Mouse (Mus musculus): Measurements from ENCODE around the gene Pde4d. TPM values are rescaled to one million over a fixed set of nuclear protein-coding genes. Genes with fewer than 3 reads are reported as not detected.
A peak's percentile ranks its signal among the peaks of the same experiment; 100 is the strongest.
"Not testable (repeated sequence)": the region's sequence is repeated elsewhere in the genome, so short reads cannot be mapped to it uniquely, and the experiment has no call there.

The Pde4d gene
- polyA plus RNA-seq, 1 experiment from 2014 or later: 16.7 TPM

GRCm38 (mm10) chr13:109891194-109891909 lies 1441.6 kb downstream of the Pde4d start:
- no peak overlapping the region for H3K9ac ChIP-seq
- no peak overlapping the region for H3K4me2 ChIP-seq
- no peak overlapping the region for H3K27ac ChIP-seq
- H3K27me3 ChIP-seq: no peaks in the 10 kb centered on the region
- H3K4me1 ChIP-seq: no peaks in the 10 kb centered on the region
- H3K9me3 ChIP-seq (replicated peaks): no peaks in the 10 kb centered on the region
- H3K4me3 ChIP-seq (replicated peaks): no peak overlapping the region
- 79% methylated on average over 6 of the region's 6 CpGs for WGBS
- no peak for ATAC-seq (replicated peaks; ENCODE audit: low FRiP score)
- no peaks in the 10 kb centered on the region for H3K36me3 ChIP-seq

GRCm38 (mm10) chr13:109891910-109892265 lies 1442.1 kb downstream of the Pde4d start:
- H3K27me3 ChIP-seq: no peaks in the 10 kb centered on the region
- no peaks in the 10 kb centered on the region for H3K36me3 ChIP-seq
- H3K9ac ChIP-seq: no peak overlapping the region
- H3K4me3 ChIP-seq (replicated peaks): no peak overlapping the region
- H3K9me3 ChIP-seq (replicated peaks): no peaks in the 10 kb centered on the region
- no peak for ATAC-seq (replicated peaks; ENCODE audit: low FRiP score)
- no peaks in the 10 kb centered on the region for H3K4me1 ChIP-seq
- no peak overlapping the region for H3K4me2 ChIP-seq
- no peak overlapping the region for H3K27ac ChIP-seq
- WGBS: 59% methylated on average over 4 of the region's 4 CpGs

GRCm38 (mm10) chr13:109899442-109900428 lies 1450.0 kb downstream of the Pde4d start:
- no peak overlapping the region for H3K9ac ChIP-seq
- H3K4me3 ChIP-seq (replicated peaks): no peak overlapping the region
- H3K27me3 ChIP-seq: peaks cover 15% of the 10 kb centered on the region; the same call in 1 of the 2 replicates
- WGBS: 73% methylated on average over 14 of the region's 14 CpGs
- H3K36me3 ChIP-seq: no peaks in the 10 kb centered on the region
- H3K9me3 ChIP-seq (replicated peaks): no peaks in the 10 kb centered on the region
- H3K27ac ChIP-seq: no peak overlapping the region
- no peak for ATAC-seq (replicated peaks; ENCODE audit: low FRiP score)
- peaks cover 16% of the 10 kb centered on the region for H3K4me1 ChIP-seq
- H3K4me2 ChIP-seq: no peak overlapping the region

GRCm38 (mm10) chr13:109901811-109902210 lies 1452.1 kb downstream of the Pde4d start:
- peaks cover 15% of the 10 kb centered on the region; the same call in 1 of the 2 replicates for H3K27me3 ChIP-seq
- 73% methylated on average over 5 of the region's 5 CpGs for WGBS
- no peak overlapping the region for H3K27ac ChIP-seq
- no peak overlapping the region; the same call in 1 of the 2 replicates for H3K9ac ChIP-seq
- no peaks in the 10 kb centered on the region for H3K9me3 ChIP-seq (replicated peaks)
- peaks cover 16% of the 10 kb centered on the region for H3K4me1 ChIP-seq
- H3K4me3 ChIP-seq (replicated peaks): peak overlapping the region; percentile 80; the same call in 1 of the 2 replicates
- no peak for ATAC-seq (replicated peaks; ENCODE audit: low FRiP score)
- no peaks in the 10 kb centered on the region for H3K36me3 ChIP-seq
- peak overlapping the region; percentile 97 for H3K4me2 ChIP-seq

GRCm38 (mm10) chr13:109902460-109902854 lies 1452.7 kb downstream of the Pde4d start:
- H3K9me3 ChIP-seq (replicated peaks); H3K36me3 ChIP-seq: not testable (repeated sequence)
- H3K4me2 ChIP-seq: peak overlapping the region; percentile 97
- peak overlapping the region; percentile 80 for H3K4me3 ChIP-seq (replicated peaks)
- 0% methylated on average over 28 of the region's 28 CpGs for WGBS
- H3K27ac ChIP-seq: peak overlapping the region; percentile 64
- H3K4me1 ChIP-seq: peaks cover 16% of the 10 kb centered on the region
- H3K27me3 ChIP-seq: peaks cover 15% of the 10 kb centered on the region; the same call in 1 of the 2 replicates
- ATAC-seq (replicated peaks; ENCODE audit: low FRiP score): peak; percentile 81
- H3K9ac ChIP-seq: peak overlapping the region; percentile 70

GRCm38 (mm10) chr13:109902855-109903763 lies 1453.4 kb downstream of the Pde4d start:
- Histone ChIP-seq H3K4me2 (peak overlapping the region; percentile 97), H3K9ac (peak overlapping the region; percentile 70), H3K27me3 (peaks cover 15% of the 10 kb centered on the region; the same call in 1 of the 2 replicates), H3K4me1 (peaks cover 16% of the 10 kb centered on the region), H3K27ac (peak overlapping the region; percentile 64), H3K36me3 (no peaks in the 10 kb centered on the region), H3K9me3 (replicated peaks) (no peaks in the 10 kb centered on the region), H3K4me3 (replicated peaks) (peak overlapping the region; percentile 80)
- WGBS: under 1% methylated on average over 91 of the region's 91 CpGs
- peak; percentile 88 for ATAC-seq (replicated peaks; ENCODE audit: low FRiP score)

- H3K9ac ChIP-seq: peak overlapping the region; percentile 70
- H3K36me3 ChIP-seq: no peaks in the 10 kb centered on the region
- ATAC-seq (replicated peaks; ENCODE audit: low FRiP score): no peak
- H3K27ac ChIP-seq: no peak overlapping the region
- peaks cover 15% of the 10 kb centered on the region; the same call in 1 of the 2 replicates for H3K27me3 ChIP-seq
- 44% methylated on average over 14 of the region's 14 CpGs for WGBS
- peak overlapping the region; percentile 80 for H3K4me3 ChIP-seq (replicated peaks)
- peaks cover 16% of the 10 kb centered on the region for H3K4me1 ChIP-seq
- no peaks in the 10 kb centered on the region for H3K9me3 ChIP-seq (replicated peaks)
- peak overlapping the region; percentile 97 for H3K4me2 ChIP-seq
Measured at GRCm38 (mm10) chr13:109903764-109904510, 1454.2 kb downstream of the Pde4d start.

GRCm38 (mm10) chr13:109906342-109906888 lies 1456.7 kb downstream of the Pde4d start:
- Histone ChIP-seq H3K9me3 (replicated peaks) (no peaks in the 10 kb centered on the region), H3K9ac (no peak overlapping the region), H3K27me3 (peaks cover 10% of the 10 kb centered on the region; the same call in 1 of the 2 replicates), H3K4me3 (replicated peaks) (no peak overlapping the region), H3K36me3 (no peaks in the 10 kb centered on the region), H3K4me2 (no peak overlapping the region), H3K27ac (no peak overlapping the region), H3K4me1 (peaks cover 18% of the 10 kb centered on the region)
- WGBS: 73% methylated on average over 4 of the region's 4 CpGs
- no peak for ATAC-seq (replicated peaks; ENCODE audit: low FRiP score)

GRCm38 (mm10) chr13:109907634-109908033 lies 1457.9 kb downstream of the Pde4d start:
- peaks cover 4% of the 10 kb centered on the region; the same call in 1 of the 2 replicates for H3K27me3 ChIP-seq
- no peaks in the 10 kb centered on the region for H3K9me3 ChIP-seq (replicated peaks)
- peak; percentile 43; the same call in 1 of the 2 replicates for ATAC-seq (replicated peaks; ENCODE audit: low FRiP score)
- no peak overlapping the region for H3K9ac ChIP-seq
- H3K36me3 ChIP-seq: no peaks in the 10 kb centered on the region
- H3K4me2 ChIP-seq: no peak overlapping the region
- WGBS: 38% methylated on average over 9 of the region's 9 CpGs
- H3K4me3 ChIP-seq (replicated peaks): no peak overlapping the region
- H3K27ac ChIP-seq: no peak overlapping the region
- peaks cover 20% of the 10 kb centered on the region for H3K4me1 ChIP-seq

GRCm38 (mm10) chr13:109908386-109908785 lies 1458.6 kb downstream of the Pde4d start:
- 64% methylated on average over 3 of the region's 3 CpGs for WGBS
- Histone ChIP-seq H3K36me3 (no peaks in the 10 kb centered on the region), H3K9ac (no peak overlapping the region), H3K27ac (no peak overlapping the region), H3K9me3 (replicated peaks) (no peaks in the 10 kb centered on the region), H3K4me1 (peaks cover 17% of the 10 kb centered on the region), H3K27me3 (peaks cover 4% of the 10 kb centered on the region; the same call in 1 of the 2 replicates), H3K4me3 (replicated peaks) (no peak overlapping the region), H3K4me2 (no peak overlapping the region)
- ATAC-seq (replicated peaks; ENCODE audit: low FRiP score): no peak
